Mouse (Mus musculus) forebrain, embryonic 10.5 days (tissue): ENCODE measurements around the gene Isx. TPM values are rescaled to one million over a fixed set of nuclear protein-coding genes. Genes with fewer than 3 reads are reported as not detected.

Experiments used
- DNase-seq: peaks from one replicate; pipeline ENCODE4 v3.0.0-alpha.2; 2017; ENCODE audit warnings: low spot score; ENCODE audit errors: extremely low spot score
- H3K27ac ChIP-seq: fragments of 300-500 bp; sonication (generic); 2 replicates; pipeline ENCODE4 v1.5.1; 2016; ENCODE audit warnings: mild to moderate bottlenecking
- H3K27me3 ChIP-seq: fragments of 300-500 bp; sonication (generic); 2 replicates; pipeline ENCODE4 v1.6.1; 2016; ENCODE audit warnings: mild to moderate bottlenecking; ENCODE audit not compliant: poor library complexity, severe bottlenecking
- H3K36me3 ChIP-seq: fragments of 300-500 bp; sonication (generic); replicated peaks from 2 replicates; pipeline ENCODE4 v1.6.1; 2016; ENCODE audit warnings: mild to moderate bottlenecking, moderate library complexity
- H3K4me1 ChIP-seq: fragments of 300-500 bp; sonication (generic); 2 replicates; pipeline ENCODE4 v1.6.1; 2016
- H3K4me3 ChIP-seq: fragments of 300-500 bp; sonication (generic); 2 replicates; pipeline ENCODE4 v1.5.1; 2016; ENCODE audit warnings: mild to moderate bottlenecking, moderate library complexity
- H3K9me3 ChIP-seq: fragments of 300-500 bp; sonication (generic); 2 replicates; pipeline ENCODE4 v1.6.1; 2016; ENCODE audit warnings: mild to moderate bottlenecking, moderate library complexity
- WGBS: fragments of 180-500 bp; shearing (Covaris S2); methylation state at CpG from one replicate; pipeline ENCODE4 v1.1.7; 2016; 5-methylcytosine and 5-hydroxymethylcytosine counted together
- polyA plus RNA-seq: library from polyadenylated mRNA; unstranded; fragments of >200 nt; fragmentation: Nextera tagmentation; extraction: Ambion mirVana; gene quantifications from 2 replicates; pipeline ENCODE4 v1.2.1, GENCODE M21; 2016

Isx gene
- polyA plus RNA-seq: not detected in 2 replicates

- WGBS: 89% methylated on average over 3 of the region's 3 CpGs
- Histone ChIP-seq H3K4me3 (no peak within 1 kb of the TSS), H3K27me3 (no peaks in the 10 kb centered on the region), H3K4me1 (peaks cover 2% of the 10 kb centered on the region), H3K27ac (no peak within 1 kb of the TSS), H3K36me3 (no peaks in the 10 kb centered on the region), H3K9me3 (no peaks in the 10 kb centered on the region)
- no peak for DNase-seq
Measured at GRCm38 (mm10) chr8:74872940-74873339, at the start of gene Isx. Isx (plus strand) TSS chr8:74873173.

DNA sequence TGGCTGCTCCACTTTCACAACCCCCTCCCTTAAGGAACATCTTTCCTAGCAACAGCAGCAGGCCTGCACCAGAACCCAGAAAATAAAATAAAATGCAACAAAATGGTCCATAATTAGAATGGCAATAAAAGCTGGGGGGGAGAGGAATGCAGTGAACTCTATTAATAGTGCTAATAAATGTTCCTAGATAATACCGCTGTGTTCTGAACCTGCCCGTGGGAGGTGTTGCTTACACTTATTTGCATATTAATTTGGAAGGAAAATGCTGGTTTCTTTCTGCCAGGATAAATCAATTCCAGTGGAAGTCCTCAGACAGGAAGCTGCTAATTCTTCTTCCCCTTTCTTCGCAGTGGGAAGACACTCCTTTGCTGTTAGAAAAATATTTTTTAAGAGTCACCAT lies 45.3 kb upstream of the Isx start:
- Histone ChIP-seq H3K27me3 (no peaks in the 10 kb centered on the region), H3K36me3 (no peaks in the 10 kb centered on the region), H3K4me1 (no peaks in the 10 kb centered on the region; the same call in 1 of the 2 replicates), H3K4me3 (no peak overlapping the region), H3K9me3 (no peaks in the 10 kb centered on the region), H3K27ac (no peak overlapping the region)
- no peak for DNase-seq
- WGBS: 81% methylated on average over 3 of the region's 3 CpGs

GRCm38 (mm10) chr8:74831322-74831721 lies 41.7 kb upstream of the Isx start:
- Histone ChIP-seq H3K27ac (no peak overlapping the region), H3K9me3 (no peaks in the 10 kb centered on the region), H3K36me3 (no peaks in the 10 kb centered on the region), H3K27me3 (no peaks in the 10 kb centered on the region), H3K4me3 (no peak overlapping the region), H3K4me1 (no peaks in the 10 kb centered on the region)
- DNase-seq: no peak
- WGBS: 92% methylated on average over 5 of the region's 5 CpGs

GRCm38 (mm10) chr8:74834246-74834645 lies 38.7 kb upstream of the Isx start:
- no peaks in the 10 kb centered on the region for H3K4me1 ChIP-seq
- 72% methylated on average over 1 of the region's 1 CpGs for WGBS

GRCm38 (mm10) chr8:74847376-74848048 lies 25.5 kb upstream of the Isx start:
- peaks cover 4% of the 10 kb centered on the region; the same call in 1 of the 2 replicates for H3K4me1 ChIP-seq
- H3K36me3 ChIP-seq: no peaks in the 10 kb centered on the region
- no peak overlapping the region for H3K4me3 ChIP-seq
- no peak overlapping the region for H3K27ac ChIP-seq
- H3K27me3 ChIP-seq: no peaks in the 10 kb centered on the region
- no peak for DNase-seq
- 20% methylated on average over 12 of the region's 12 CpGs for WGBS
- no peaks in the 10 kb centered on the region for H3K9me3 ChIP-seq

More at GRCm38 (mm10) chr8:74834246-74834645, 38.7 kb upstream of the Isx start:
- no peak overlapping the region for H3K27ac ChIP-seq
- H3K9me3 ChIP-seq: no peaks in the 10 kb centered on the region
- no peaks in the 10 kb centered on the region for H3K36me3 ChIP-seq
- no peak overlapping the region for H3K4me3 ChIP-seq
- no peaks in the 10 kb centered on the region for H3K27me3 ChIP-seq
- DNase-seq: no peak

- Histone ChIP-seq H3K36me3 (no peaks in the 10 kb centered on the region), H3K9me3 (no peaks in the 10 kb centered on the region), H3K4me1 (peaks cover 4% of the 10 kb centered on the region; the same call in 1 of the 2 replicates), H3K27ac (no peak overlapping the region), H3K4me3 (no peak overlapping the region), H3K27me3 (no peaks in the 10 kb centered on the region)
- WGBS: 91% methylated on average over 1 of the region's 1 CpGs
- DNase-seq: no peak
Measured at GRCm38 (mm10) chr8:74848707-74849106, 24.3 kb upstream of the Isx start.

DNA sequence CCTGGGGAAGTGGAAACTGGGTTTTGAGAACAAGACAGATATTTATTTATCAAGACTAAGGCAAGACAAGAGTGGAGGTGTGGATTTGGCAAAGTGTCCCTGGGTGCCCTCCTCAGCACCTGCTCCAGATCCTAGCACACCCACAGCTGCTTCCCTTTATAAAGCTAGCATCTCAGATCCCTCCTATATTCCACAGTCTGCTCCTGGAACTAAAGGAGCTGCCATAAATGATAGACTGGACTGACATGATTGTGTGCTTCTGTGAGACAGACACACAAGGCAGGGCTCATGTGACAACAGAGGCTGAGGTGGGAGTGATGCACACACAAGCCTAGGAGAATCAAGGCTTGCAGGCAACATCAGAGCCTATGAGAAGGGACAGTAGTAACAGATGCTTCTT lies 22.0 kb upstream of the Isx start:
- no peaks in the 10 kb centered on the region for H3K9me3 ChIP-seq
- H3K36me3 ChIP-seq: no peaks in the 10 kb centered on the region
- no peak overlapping the region for H3K4me3 ChIP-seq
- peaks cover 4% of the 10 kb centered on the region; the same call in 1 of the 2 replicates for H3K4me1 ChIP-seq
- H3K27ac ChIP-seq: no peak overlapping the region
- no peaks in the 10 kb centered on the region for H3K27me3 ChIP-seq
- no peak for DNase-seq

GRCm38 (mm10) chr8:74851837-74852236 lies 21.1 kb upstream of the Isx start:
- peak; percentile 34 for DNase-seq

DNA sequence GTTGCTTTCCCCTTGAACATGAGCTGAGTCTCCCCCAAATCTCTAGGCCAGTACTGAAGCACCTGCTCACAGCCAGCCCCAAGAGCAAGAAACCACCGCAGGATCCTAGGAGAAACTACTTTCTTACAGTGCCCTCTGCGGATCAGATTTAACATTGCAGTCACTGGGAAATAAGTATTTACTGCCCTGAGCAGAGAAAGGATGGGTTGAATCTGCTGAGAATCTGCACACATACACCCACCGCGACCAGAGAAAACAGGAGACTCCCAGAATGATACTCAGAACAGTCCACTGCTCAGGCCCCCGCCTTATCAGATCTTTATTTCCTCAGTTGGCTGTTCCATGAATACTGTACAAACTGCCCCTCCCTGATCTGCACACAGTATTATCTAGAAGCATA lies 19.5 kb upstream of the Isx start:
- DNase-seq: no peak

More at GRCm38 (mm10) chr8:74851837-74852236, 21.1 kb upstream of the Isx start:
- H3K27me3 ChIP-seq: no peaks in the 10 kb centered on the region
- 37% methylated on average over 3 of the region's 3 CpGs for WGBS
- no peaks in the 10 kb centered on the region for H3K36me3 ChIP-seq
- no peak overlapping the region for H3K4me3 ChIP-seq
- peaks cover 4% of the 10 kb centered on the region; the same call in 1 of the 2 replicates for H3K4me1 ChIP-seq
- H3K27ac ChIP-seq: no peak overlapping the region
- no peaks in the 10 kb centered on the region for H3K9me3 ChIP-seq

GRCm38 (mm10) chr8:74854786-74855185 lies 18.2 kb upstream of the Isx start:
- 96% methylated on average over 4 of the region's 4 CpGs for WGBS
- no peaks in the 10 kb centered on the region for H3K27me3 ChIP-seq
- no peak for DNase-seq

More for the DNA sequence above, 19.5 kb upstream of the Isx start:
- Histone ChIP-seq H3K27me3 (no peaks in the 10 kb centered on the region), H3K4me3 (no peak overlapping the region), H3K36me3 (no peaks in the 10 kb centered on the region), H3K27ac (no peak overlapping the region), H3K4me1 (no peaks in the 10 kb centered on the region), H3K9me3 (no peaks in the 10 kb centered on the region)
- 31% methylated on average over 5 of the region's 5 CpGs for WGBS

DNA sequence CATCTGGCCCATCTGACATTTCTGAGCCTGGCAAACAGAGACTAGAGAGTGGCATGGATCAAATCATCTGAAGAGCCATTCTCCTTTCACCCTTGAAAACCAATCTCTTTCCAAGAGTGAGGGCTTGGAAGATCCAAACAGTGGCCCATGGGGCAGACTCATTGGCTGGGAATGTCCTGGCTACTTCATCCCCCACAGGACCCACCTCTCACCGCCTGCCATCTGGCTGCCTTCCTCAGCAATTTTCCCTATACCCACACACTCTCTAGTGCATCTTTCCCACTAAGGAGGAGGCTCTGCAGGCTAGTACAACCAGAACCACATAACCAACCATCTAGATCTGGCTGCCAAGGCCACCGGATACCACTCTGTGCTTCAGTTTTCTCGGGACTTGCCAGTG lies 17.6 kb upstream of the Isx start:
- Histone ChIP-seq H3K9me3 (no peaks in the 10 kb centered on the region), H3K4me3 (no peak overlapping the region), H3K4me1 (no peaks in the 10 kb centered on the region), H3K27ac (no peak overlapping the region), H3K27me3 (no peaks in the 10 kb centered on the region), H3K36me3 (no peaks in the 10 kb centered on the region)
- WGBS: 90% methylated on average over 3 of the region's 3 CpGs
- DNase-seq: no peak

More at GRCm38 (mm10) chr8:74854786-74855185, 18.2 kb upstream of the Isx start:
- Histone ChIP-seq H3K4me1 (no peaks in the 10 kb centered on the region), H3K36me3 (no peaks in the 10 kb centered on the region), H3K27ac (no peak overlapping the region), H3K9me3 (no peaks in the 10 kb centered on the region), H3K4me3 (no peak overlapping the region)

DNA sequence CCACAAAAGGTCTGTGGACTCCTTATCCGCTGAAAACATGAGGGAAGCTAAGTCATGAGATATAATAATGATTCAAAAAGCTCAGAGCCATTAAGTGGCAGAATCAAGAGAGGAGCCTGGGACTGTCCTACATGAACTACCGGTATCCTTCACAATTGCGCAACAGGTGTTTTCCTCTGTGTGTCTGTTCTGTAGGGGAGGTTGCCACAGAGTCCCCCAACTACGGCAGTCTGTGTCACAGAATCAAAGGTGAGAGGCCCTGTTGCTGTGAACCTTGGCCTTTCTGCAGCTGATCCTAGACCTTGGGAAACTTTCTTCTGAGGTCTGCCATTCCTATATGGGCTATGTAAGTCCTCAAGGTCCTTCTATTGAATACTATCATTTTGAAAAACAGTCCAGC lies 13.7 kb upstream of the Isx start:
- Histone ChIP-seq H3K27ac (no peak overlapping the region), H3K4me3 (no peak overlapping the region), H3K4me1 (no peaks in the 10 kb centered on the region), H3K9me3 (no peaks in the 10 kb centered on the region), H3K36me3 (no peaks in the 10 kb centered on the region), H3K27me3 (no peaks in the 10 kb centered on the region)
- no peak for DNase-seq
- 94% methylated on average over 4 of the region's 4 CpGs for WGBS

DNA sequence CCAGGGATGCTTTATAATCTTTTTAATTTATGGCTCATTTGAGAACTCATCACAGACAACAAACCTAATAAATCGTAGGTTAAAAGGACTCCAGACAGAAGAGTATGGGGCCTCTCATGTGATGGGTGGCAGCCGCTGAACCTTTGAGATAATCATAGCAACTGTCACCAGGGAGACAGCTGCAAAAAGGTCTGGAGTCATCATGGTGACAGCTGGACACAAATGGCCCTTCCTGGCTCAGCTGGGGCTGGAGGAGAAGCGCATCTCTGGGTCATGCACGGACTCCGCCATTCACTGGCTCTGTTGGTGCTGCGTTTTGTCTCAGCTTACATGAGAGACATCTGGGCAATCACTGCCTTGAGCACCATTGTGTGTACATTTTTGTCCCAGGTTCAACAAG lies 12.5 kb upstream of the Isx start:
- no peaks in the 10 kb centered on the region for H3K9me3 ChIP-seq

More for the DNA sequence above, 12.5 kb upstream of the Isx start:
- H3K27ac ChIP-seq: no peak overlapping the region
- H3K4me3 ChIP-seq: no peak overlapping the region
- no peak for DNase-seq
- no peaks in the 10 kb centered on the region for H3K27me3 ChIP-seq
- no peaks in the 10 kb centered on the region for H3K36me3 ChIP-seq
- WGBS: 88% methylated on average over 6 of the region's 6 CpGs
- H3K4me1 ChIP-seq: no peaks in the 10 kb centered on the region
